Mouse (Mus musculus): ENCODE measurements around the gene Vmn1r63.
"Not testable (repeated sequence)": the region's sequence is repeated elsewhere in the genome, so short reads cannot be mapped to it uniquely, and the experiment has no call there.

Vmn1r63 gene

GRCm38 (mm10) chr7:5805345-5805744 lies at the start of gene Vmn1r63:
Vmn1r63 (minus strand) TSS chr7:5805445.
- DNase-seq = not testable (repeated sequence)
